Mouse (Mus musculus) kidney, embryonic 15.5 days (tissue): Measurements from ENCODE around the gene Rwdd2a. TPM values are rescaled to one million over a fixed set of nuclear protein-coding genes. Genes with fewer than 3 reads are reported as not detected.
"Not testable (repeated sequence)": the region's sequence is repeated elsewhere in the genome, so short reads cannot be mapped to it uniquely, and the experiment has no call there.

Experiments
- ATAC-seq: fragments of 200-750 bp; cut with Nextera tagmentation; replicated peaks from 2 replicates; pipeline ENCODE4 v1.8.0; 2017; ENCODE audit warnings: moderate TSS enrichment; ENCODE audit not compliant: low FRiP score
- H3K27ac ChIP-seq: fragments of 300-500 bp; sonication (generic); 2 replicates; pipeline ENCODE4 v1.5.1; 2015; ENCODE audit warnings: mild to moderate bottlenecking, inconsistent platforms
- H3K27me3 ChIP-seq: fragments of 300-500 bp; sonication (generic); 2 replicates; pipeline ENCODE4 v1.6.1; 2015; ENCODE audit warnings: inconsistent platforms
- H3K36me3 ChIP-seq: fragments of 300-500 bp; sonication (generic); 2 replicates; pipeline ENCODE4 v1.6.1; 2015; ENCODE audit warnings: inconsistent platforms
- H3K4me1 ChIP-seq: fragments of 300-500 bp; sonication (generic); 2 replicates; pipeline ENCODE4 v1.6.1; 2015; ENCODE audit warnings: inconsistent platforms
- H3K4me2 ChIP-seq: fragments of 300-500 bp; sonication (generic); 2 replicates; pipeline ENCODE4 v1.6.1; 2015; ENCODE audit warnings: moderate library complexity, mild to moderate bottlenecking, inconsistent platforms
- H3K4me3 ChIP-seq: fragments of 300-500 bp; sonication (generic); replicated peaks from 2 replicates; pipeline ENCODE4 v1.5.1; 2015; ENCODE audit warnings: mild to moderate bottlenecking, inconsistent platforms
- H3K9ac ChIP-seq: fragments of 300-500 bp; sonication (generic); 2 replicates; pipeline ENCODE4 v1.6.1; 2015; ENCODE audit warnings: mild to moderate bottlenecking, inconsistent platforms
- H3K9me3 ChIP-seq: fragments of 300-500 bp; sonication (generic); replicated peaks from 2 replicates; pipeline ENCODE4 v1.6.1; 2016; ENCODE audit warnings: inconsistent platforms
- WGBS: fragments of 180-500 bp; shearing (Covaris S2); methylation state at CpG from one replicate; pipeline ENCODE4 v1.1.7; 2015; ENCODE audit warnings: mixed read lengths; 5-methylcytosine and 5-hydroxymethylcytosine counted together
- polyA plus RNA-seq: library from polyadenylated mRNA; unstranded; fragments of >200 nt; fragmentation: Nextera tagmentation; extraction: Ambion mirVana; gene quantifications from 2 replicates; pipeline ENCODE4 v1.2.1, GENCODE M21; 2015

Gene Rwdd2a
- polyA plus RNA-seq, 1 experiment from 2014 or later, result 4.1 TPM

GRCm38 (mm10) chr9:86596983-86597382 is 25.2 kb downstream of the Rwdd2a start:
- not testable (repeated sequence) for ATAC-seq, H3K27ac ChIP-seq, H3K4me3 ChIP-seq, H3K36me3 ChIP-seq, H3K9me3 ChIP-seq, H3K27me3 ChIP-seq, H3K9ac ChIP-seq, H3K4me2 ChIP-seq, H3K4me1 ChIP-seq

- H3K4me2 ChIP-seq, result no peak overlapping the region
- ATAC-seq, result no peak
- H3K9me3 ChIP-seq, result no peaks in the 10 kb centered on the region
- H3K27me3 ChIP-seq, result no peaks in the 10 kb centered on the region
- 67% methylated on average over 8 of the region's 8 CpGs for WGBS
- no peaks in the 10 kb centered on the region for H3K4me1 ChIP-seq
- no peaks in the 10 kb centered on the region for H3K36me3 ChIP-seq
- no peak overlapping the region for H3K9ac ChIP-seq
- no peak overlapping the region for H3K27ac ChIP-seq
- H3K4me3 ChIP-seq, result no peak overlapping the region
Observed at GRCm38 (mm10) chr9:86599723-86600303, 28.0 kb downstream of the Rwdd2a start.

GRCm38 (mm10) chr9:86605776-86606175 is 34.0 kb downstream of the Rwdd2a start:
- 85% methylated on average over 6 of the region's 6 CpGs for WGBS
- H3K27me3 ChIP-seq, result no peaks in the 10 kb centered on the region
- H3K27ac ChIP-seq, result no peak overlapping the region
- H3K4me3 ChIP-seq, result no peak overlapping the region
- H3K36me3 ChIP-seq, result no peaks in the 10 kb centered on the region
- no peaks in the 10 kb centered on the region for H3K9me3 ChIP-seq
- no peaks in the 10 kb centered on the region for H3K4me1 ChIP-seq
- no peak overlapping the region for H3K9ac ChIP-seq
- ATAC-seq, result no peak
- H3K4me2 ChIP-seq, result no peak overlapping the region

- H3K36me3 ChIP-seq, result no peaks in the 10 kb centered on the region
- H3K4me2 ChIP-seq, result no peak overlapping the region
- H3K4me3 ChIP-seq, result no peak overlapping the region
- H3K27ac ChIP-seq, result no peak overlapping the region
- H3K27me3 ChIP-seq, result no peaks in the 10 kb centered on the region
- no peaks in the 10 kb centered on the region for H3K9me3 ChIP-seq
- H3K4me1 ChIP-seq, result no peaks in the 10 kb centered on the region
- WGBS, result 91% methylated on average over 4 of the region's 4 CpGs
- H3K9ac ChIP-seq, result no peak overlapping the region
- ATAC-seq, result no peak
Observed at GRCm38 (mm10) chr9:86612091-86612490, 40.3 kb downstream of the Rwdd2a start.

- H3K9me3 ChIP-seq, result no peaks in the 10 kb centered on the region
- H3K4me2 ChIP-seq, result no peak overlapping the region
- H3K9ac ChIP-seq, result no peak overlapping the region
- no peak for ATAC-seq
- no peaks in the 10 kb centered on the region for H3K4me1 ChIP-seq
- H3K36me3 ChIP-seq, result no peaks in the 10 kb centered on the region
- H3K4me3 ChIP-seq, result no peak overlapping the region
- H3K27me3 ChIP-seq, result no peaks in the 10 kb centered on the region
- WGBS, result 74% methylated on average over 1 of the region's 1 CpGs
- H3K27ac ChIP-seq, result no peak overlapping the region
Observed at GRCm38 (mm10) chr9:86615765-86616164, 44.0 kb downstream of the Rwdd2a start.

GRCm38 (mm10) chr9:86617837-86618492 is 46.2 kb downstream of the Rwdd2a start:
- Histone ChIP-seq H3K9ac (no peak overlapping the region), H3K4me3 (no peak overlapping the region), H3K9me3 (no peaks in the 10 kb centered on the region), H3K27ac (no peak overlapping the region), H3K4me1 (no peaks in the 10 kb centered on the region), H3K4me2 (no peak overlapping the region), H3K27me3 (no peaks in the 10 kb centered on the region), H3K36me3 (no peaks in the 10 kb centered on the region)
- ATAC-seq, result no peak
- WGBS, result 68% methylated on average over 7 of the region's 7 CpGs

- no peaks in the 10 kb centered on the region for H3K4me1 ChIP-seq
- no peaks in the 10 kb centered on the region for H3K27me3 ChIP-seq
- 78% methylated on average over 10 of the region's 10 CpGs for WGBS
- H3K4me3 ChIP-seq, result no peak overlapping the region
- H3K9me3 ChIP-seq, result no peaks in the 10 kb centered on the region
- H3K4me2 ChIP-seq, result no peak overlapping the region
- ATAC-seq, result no peak
- no peaks in the 10 kb centered on the region for H3K36me3 ChIP-seq
- H3K27ac ChIP-seq, result no peak overlapping the region
- no peak overlapping the region for H3K9ac ChIP-seq
Observed at GRCm38 (mm10) chr9:86619341-86620139, 47.7 kb downstream of the Rwdd2a start.

- Histone ChIP-seq H3K27me3 (no peaks in the 10 kb centered on the region), H3K4me2 (no peak overlapping the region), H3K9ac (no peak overlapping the region), H3K4me3 (no peak overlapping the region), H3K9me3 (no peaks in the 10 kb centered on the region), H3K27ac (no peak overlapping the region), H3K36me3 (no peaks in the 10 kb centered on the region), H3K4me1 (no peaks in the 10 kb centered on the region)
- 84% methylated on average over 2 of the region's 2 CpGs for WGBS
- ATAC-seq, result no peak
Observed at GRCm38 (mm10) chr9:86622062-86622461, 50.3 kb downstream of the Rwdd2a start.

GRCm38 (mm10) chr9:86624039-86624438 is 52.2 kb downstream of the Rwdd2a start:
- Histone ChIP-seq H3K4me3 (no peak overlapping the region), H3K4me1 (no peaks in the 10 kb centered on the region), H3K9ac (no peak overlapping the region), H3K4me2 (no peak overlapping the region), H3K36me3 (no peaks in the 10 kb centered on the region), H3K27me3 (no peaks in the 10 kb centered on the region), H3K9me3 (no peaks in the 10 kb centered on the region), H3K27ac (no peak overlapping the region)
- WGBS, result 77% methylated on average over 12 of the region's 12 CpGs
- no peak for ATAC-seq

Other genes starting within 250 kb of the Rwdd2a start
- 8.8 and 9.0 TPM in 2 replicates for gene Ube2cbp, start 107.0 kb upstream of the Rwdd2a start, polyA plus RNA-seq
- 9.9 and 13.0 TPM in 2 replicates for gene Dop1a, start 104.8 kb upstream of the Rwdd2a start, polyA plus RNA-seq
- gene Pgm3, start 149 bp upstream of the Rwdd2a start, polyA plus RNA-seq, result 40.0 and 40.6 TPM in 2 replicates
- 12.7 and 17.3 TPM in 2 replicates for gene Me1, start 124.0 kb downstream of the Rwdd2a start, polyA plus RNA-seq
- 9.7 and 12.2 TPM in 2 replicates for gene Prss35, start 171.7 kb downstream of the Rwdd2a start, polyA plus RNA-seq